Comparison of ENCODE assay signal across 8 mouse cellular contexts in genomic region chr10:20310969-20311769, GRCm38 (mm10). TPM values are rescaled to one million over a fixed set of nuclear protein-coding genes. Genes with fewer than 3 reads are reported as not detected.
DNase-seq lines count a peak whose midpoint lies in the region; ATAC-seq and TF ChIP-seq lines count a peak whose summit lies in the region.

No protein-coding gene starts in this region.

- peak overlapping the region; percentile 97 for H3K27ac ChIP-seq in kidney, adult 2 months (ENCODE audit: insufficient read depth, low read depth, low read length)
- H3K27ac ChIP-seq in hindbrain, embryonic 10.5 days = peak overlapping the region; percentile 99
- H3K27ac ChIP-seq in liver, embryonic 15.5 days (replicated peaks) = peak overlapping the region; percentile 99
- peak overlapping the region; percentile 98 for H3K27ac ChIP-seq in stomach, embryonic 14.5 days (ENCODE audit: low read length)

- H3K9ac ChIP-seq in liver, embryonic 15.5 days = peak overlapping the region; percentile 91
- peak overlapping the region; percentile 55 for H3K9ac ChIP-seq in stomach, embryonic 14.5 days (replicated peaks; ENCODE audit: low read depth, low read length)

- WGBS in kidney, adult 2 months = 32% methylated on average over 11 of the region's 11 CpGs
- 50% methylated on average over 11 of the region's 11 CpGs for WGBS in hindbrain, embryonic 10.5 days
- WGBS in liver, embryonic 15.5 days (ENCODE audit: insufficient replicate concordance) = 47% methylated on average over 11 of the region's 11 CpGs
- 39% methylated on average over 11 of the region's 11 CpGs for WGBS in stomach, embryonic 14.5 days

- ATAC-seq in liver, embryonic 15.5 days (ENCODE audit: insufficient read depth) = no peak
- ATAC-seq in stomach, embryonic 14.5 days (ENCODE audit: insufficient number of reproducible peaks, insufficient read depth, low FRiP score, low read depth) = no peak

- peaks cover 5% of the 10 kb centered on the region for H3K4me1 ChIP-seq in kidney, adult 2 months (ENCODE audit: control insufficient read depth, insufficient read depth, low read length)
- peaks cover 22% of the 10 kb centered on the region for H3K4me1 ChIP-seq in hindbrain, embryonic 10.5 days (replicated peaks)
- peaks cover 30% of the 10 kb centered on the region for H3K4me1 ChIP-seq in liver, embryonic 15.5 days (replicated peaks)
- peaks cover 9% of the 10 kb centered on the region; the same call in 1 of the 2 replicates for H3K4me1 ChIP-seq in stomach, embryonic 14.5 days (ENCODE audit: control insufficient read depth, insufficient read depth, low read length)

- no peak for TF ChIP-seq POLR2A in kidney, adult 2 months (IDR thresholded peaks at IDR 0.05; ENCODE audit: low read depth, low read length)
- TF ChIP-seq POLR2A in brain, embryonic 14.5 days (IDR thresholded peaks at IDR 0.05; ENCODE audit: borderline replicate concordance, extremely low read depth, insufficient read depth, insufficient read length, poor library complexity, severe bottlenecking) = no peak

- peak overlapping the region; percentile 76 for H3K4me3 ChIP-seq in kidney, adult 2 months (ENCODE audit: insufficient read depth, low read depth, low read length)
- peak overlapping the region; percentile 77 for H3K4me3 ChIP-seq in hindbrain, embryonic 10.5 days
- peak overlapping the region; percentile 95 for H3K4me3 ChIP-seq in liver, embryonic 15.5 days (replicated peaks)
- H3K4me3 ChIP-seq in stomach, embryonic 14.5 days (ENCODE audit: low read depth, low read length) = peak overlapping the region; percentile 92

- H3K36me3 ChIP-seq in kidney, adult 2 months (ENCODE audit: control insufficient read depth, insufficient read depth, low read length) = no peaks in the 10 kb centered on the region
- peaks cover 11% of the 10 kb centered on the region for H3K36me3 ChIP-seq in hindbrain, embryonic 10.5 days
- H3K36me3 ChIP-seq in liver, embryonic 15.5 days (replicated peaks) = no peaks in the 10 kb centered on the region
- H3K36me3 ChIP-seq in stomach, embryonic 14.5 days (ENCODE audit: control insufficient read depth, insufficient read depth, low read length) = no peaks in the 10 kb centered on the region

- no peak for TF ChIP-seq CTCF in kidney, adult 2 months (conservative IDR thresholded peaks at IDR 0.05; ENCODE audit: insufficient read depth, insufficient read length, low read depth, low read length)
- no peak for TF ChIP-seq CTCF in brain, embryonic 14.5 days (IDR thresholded peaks at IDR 0.05; ENCODE audit: borderline replicate concordance, extremely low read depth, insufficient read depth, insufficient read length)

- no peaks in the 10 kb centered on the region for H3K27me3 ChIP-seq in kidney, adult 2 months (replicated peaks; ENCODE audit: control insufficient read depth, insufficient read depth, low read length)
- H3K27me3 ChIP-seq in hindbrain, embryonic 10.5 days (ENCODE audit: insufficient read depth, poor library complexity, severe bottlenecking) = no peaks in the 10 kb centered on the region
- H3K27me3 ChIP-seq in liver, embryonic 15.5 days = no peaks in the 10 kb centered on the region
- no peaks in the 10 kb centered on the region for H3K27me3 ChIP-seq in stomach, embryonic 14.5 days (ENCODE audit: control insufficient read depth, insufficient read depth, low read length)

- H3K4me2 ChIP-seq in liver, embryonic 15.5 days = peak overlapping the region; percentile 72
- H3K4me2 ChIP-seq in stomach, embryonic 14.5 days (replicated peaks; ENCODE audit: low read depth, low read length) = peak overlapping the region; percentile 54

- no peaks in the 10 kb centered on the region for H3K9me3 ChIP-seq in hindbrain, embryonic 10.5 days
- no peaks in the 10 kb centered on the region for H3K9me3 ChIP-seq in liver, embryonic 15.5 days (replicated peaks)
- H3K9me3 ChIP-seq in stomach, embryonic 14.5 days (ENCODE audit: control insufficient read depth, low read depth, low read length) = no peaks in the 10 kb centered on the region

- DNase-seq in kidney, adult 2 months = peak; percentile 14
- no peak for DNase-seq in kidney, postnatal 25 days
- peak; percentile 3 for DNase-seq in brain, embryonic 14.5 days (ENCODE audit: low read depth)
- DNase-seq in hindbrain, embryonic 10.5 days (ENCODE audit: low spot score) = peak; percentile 21
- no peak for DNase-seq in right cerebral cortex, adult 18-20 months
- DNase-seq in ovary, postnatal 10 days (ENCODE audit: low spot score) = no peak

RNA-seq across cellular contexts. Expression of gene Bclaf1, which starts 1.1 kb away (rescaled TPM):
- 11.3 and 13.5 TPM in 2 replicates for polyA plus RNA-seq in kidney, adult 2 months (2012; rRNA removed)
- 73.3 and 87.8 TPM in 2 replicates for polyA plus RNA-seq in brain, embryonic 14.5 days (2012; rRNA removed)
- polyA plus RNA-seq in hindbrain, embryonic 10.5 days (2016; fragmentation: Nextera tagmentation; extraction: Ambion mirVana) = 124 and 155 TPM in 2 replicates
- polyA plus RNA-seq in liver, embryonic 15.5 days (2015; fragmentation: Nextera tagmentation; extraction: Ambion mirVana) = 43.3 and 43.6 TPM in 2 replicates
- polyA plus RNA-seq in stomach, embryonic 14.5 days (2014; fragmentation: Nextera tagmentation; extraction: Ambion mirVana) = 146 and 149 TPM in 2 replicates

RNA-seq across cellular contexts. Expression of gene Mtfr2, which starts 36.4 kb away (rescaled TPM):
- polyA plus RNA-seq in kidney, adult 2 months (2012; rRNA removed) = 0.11 and 0.20 TPM in 2 replicates
- polyA plus RNA-seq in brain, embryonic 14.5 days (2012; rRNA removed) = 3.1 and 4.2 TPM in 2 replicates
- polyA plus RNA-seq in hindbrain, embryonic 10.5 days (2016; fragmentation: Nextera tagmentation; extraction: Ambion mirVana) = 2.7 and 4.3 TPM in 2 replicates
- 2.0 and 2.3 TPM in 2 replicates for polyA plus RNA-seq in liver, embryonic 15.5 days (2015; fragmentation: Nextera tagmentation; extraction: Ambion mirVana)
- 1.8 and 3.7 TPM in 2 replicates for polyA plus RNA-seq in stomach, embryonic 14.5 days (2014; fragmentation: Nextera tagmentation; extraction: Ambion mirVana)

Comparison
In these comparisons a context has a peak if more than half of its experiments do, and no peak if none do; other contexts are left out.
1. DNase-seq: peak in kidney, adult 2 months (single experiment), brain, embryonic 14.5 days (single experiment) and hindbrain, embryonic 10.5 days (single experiment); none in kidney, postnatal 25 days (0 of 2), right cerebral cortex, adult 18-20 months (single experiment) and ovary, postnatal 10 days (single experiment).
2. Peak in every context shown above with its lines, with median percentiles within 50 percentile points of each other: H3K27ac ChIP-seq and H3K4me3 ChIP-seq.